Mouse (Mus musculus) hindbrain, embryonic 12.5 days (tissue): ENCODE data around the gene Hacd3. TPM values are rescaled to one million over a fixed set of nuclear protein-coding genes. Genes with fewer than 3 reads are reported as not detected.

Experiments
- ATAC-seq: fragments of 200-750 bp; cut with Nextera tagmentation; 2 replicates; pipeline ENCODE4 v1.8.0; 2017; ENCODE audit warnings: moderate TSS enrichment; ENCODE audit not compliant: low FRiP score
- H3K27ac ChIP-seq: fragments of 300-500 bp; sonication (generic); 2 replicates; pipeline ENCODE4 v1.5.1; 2016; ENCODE audit warnings: mild to moderate bottlenecking
- H3K27me3 ChIP-seq: fragments of 300-500 bp; sonication (generic); 2 replicates; pipeline ENCODE4 v1.6.1; 2016; ENCODE audit warnings: mild to moderate bottlenecking
- H3K36me3 ChIP-seq: fragments of 300-500 bp; sonication (generic); 2 replicates; pipeline ENCODE4 v1.6.1; 2016; ENCODE audit warnings: mild to moderate bottlenecking
- H3K4me1 ChIP-seq: fragments of 300-500 bp; sonication (generic); 2 replicates; pipeline ENCODE4 v1.6.1; 2016
- H3K4me2 ChIP-seq: fragments of 300-500 bp; sonication (generic); replicated peaks from 2 replicates; pipeline ENCODE4 v1.6.1; 2016; ENCODE audit warnings: mild to moderate bottlenecking
- H3K4me3 ChIP-seq: fragments of 300-500 bp; sonication (generic); 2 replicates; pipeline ENCODE4 v1.5.1; 2016; ENCODE audit warnings: mild to moderate bottlenecking
- H3K9ac ChIP-seq: fragments of 300-500 bp; sonication (generic); 2 replicates; pipeline ENCODE4 v1.6.1; 2016; ENCODE audit warnings: mild to moderate bottlenecking, moderate library complexity
- H3K9me3 ChIP-seq: fragments of 300-500 bp; sonication (generic); replicated peaks from 2 replicates; pipeline ENCODE4 v1.6.1; 2016; ENCODE audit warnings: mild to moderate bottlenecking
- WGBS: fragments of 180-500 bp; shearing (Covaris S2); methylation state at CpG from one replicate; pipeline ENCODE4 v1.1.7; 2016; 5-methylcytosine and 5-hydroxymethylcytosine counted together
- microRNA-seq: library from miRNA; unstranded; fragments of <30 nt; microRNA quantifications from one replicate; pipeline ENCODE4, GENCODE M21; 2017
- polyA plus RNA-seq: library from polyadenylated mRNA; unstranded; fragments of >200 nt; fragmentation: Nextera tagmentation; extraction: Ambion mirVana; gene quantifications from 2 replicates; pipeline ENCODE4 v1.2.1, GENCODE M21; 2016

Hacd3 gene
- polyA plus RNA-seq, 1 experiment from 2014 or later, result 152 TPM

- Histone ChIP-seq H3K27me3 (peaks cover 9% of the 10 kb centered on the region), H3K9me3 (no peaks in the 10 kb centered on the region), H3K4me1 (no peaks in the 10 kb centered on the region), H3K4me2 (no peak overlapping the region), H3K27ac (no peak overlapping the region), H3K9ac (no peak overlapping the region), H3K36me3 (no peaks in the 10 kb centered on the region), H3K4me3 (no peak overlapping the region)
- WGBS, result 91% methylated on average over 2 of the region's 2 CpGs
- ATAC-seq, result no peak
Observed at GRCm38 (mm10) chr9:64939790-64940189, 81.7 kb downstream of the Hacd3 start.

GRCm38 (mm10) chr9:64939281-64939680, 82.2 kb downstream of the Hacd3 start:
- Histone ChIP-seq H3K9me3 (no peaks in the 10 kb centered on the region), H3K9ac (no peak overlapping the region), H3K27ac (no peak overlapping the region), H3K4me2 (no peak overlapping the region), H3K4me1 (no peaks in the 10 kb centered on the region), H3K4me3 (no peak overlapping the region), H3K27me3 (peaks cover 9% of the 10 kb centered on the region), H3K36me3 (no peaks in the 10 kb centered on the region)
- ATAC-seq, result no peak
- WGBS, result 55% methylated on average over 4 of the region's 4 CpGs

GRCm38 (mm10) chr9:64938535-64938934, 83.0 kb downstream of the Hacd3 start:
- no peak overlapping the region for H3K4me2 ChIP-seq
- 80% methylated on average over 5 of the region's 5 CpGs for WGBS

GRCm38 (mm10) chr9:64937491-64937890, 84.0 kb downstream of the Hacd3 start:
- H3K27ac ChIP-seq, result no peak overlapping the region
- no peak for ATAC-seq
- WGBS, result 60% methylated on average over 5 of the region's 5 CpGs
- H3K9ac ChIP-seq, result no peak overlapping the region
- no peaks in the 10 kb centered on the region for H3K36me3 ChIP-seq
- peaks cover 2% of the 10 kb centered on the region; the same call in 1 of the 2 replicates for H3K27me3 ChIP-seq
- no peak overlapping the region for H3K4me3 ChIP-seq
- no peaks in the 10 kb centered on the region for H3K9me3 ChIP-seq
- H3K4me1 ChIP-seq, result no peaks in the 10 kb centered on the region
- H3K4me2 ChIP-seq, result no peak overlapping the region

More at GRCm38 (mm10) chr9:64938535-64938934, 83.0 kb downstream of the Hacd3 start:
- no peaks in the 10 kb centered on the region for H3K36me3 ChIP-seq
- no peaks in the 10 kb centered on the region for H3K4me1 ChIP-seq
- H3K27ac ChIP-seq, result no peak overlapping the region
- ATAC-seq, result no peak
- no peak overlapping the region for H3K9ac ChIP-seq
- no peaks in the 10 kb centered on the region for H3K9me3 ChIP-seq
- peaks cover 7% of the 10 kb centered on the region for H3K27me3 ChIP-seq
- no peak overlapping the region for H3K4me3 ChIP-seq

Small RNA genes lying within 50 kb of the gene (microRNA-seq; reads per million reads assigned to microRNA genes)
- not detected for gene Gm25640

Other genes with a start within 250 kb of the Hacd3 start
- 10.3 and 12.8 TPM in 2 replicates for gene Dennd4a, start 210.4 kb downstream of the Hacd3 start, polyA plus RNA-seq
- gene Slc24a1, start 70.1 kb downstream of the Hacd3 start, polyA plus RNA-seq, result 0.05 and 0.07 TPM in 2 replicates
- 49.6 and 58.6 TPM in 2 replicates for gene Ints14, start 60.8 kb downstream of the Hacd3 start, polyA plus RNA-seq
- gene Dpp8, start 10.7 kb upstream of the Hacd3 start, polyA plus RNA-seq, result 56.8 and 59.2 TPM in 2 replicates
- 14.5 and 17.0 TPM in 2 replicates for gene Igdcc4, start 79.8 kb upstream of the Hacd3 start, polyA plus RNA-seq
- 30.9 and 34.4 TPM in 2 replicates for gene Igdcc3, start 119.5 kb upstream of the Hacd3 start, polyA plus RNA-seq
- gene Parp16, start 173.7 kb upstream of the Hacd3 start, polyA plus RNA-seq, result 5.8 and 6.4 TPM in 2 replicates
- 0.41 and 0.73 TPM in 2 replicates for gene Cilp, start 243.5 kb upstream of the Hacd3 start, polyA plus RNA-seq